Mouse (Mus musculus) gastrocnemius, adult 2 months (tissue): Measurements from ENCODE around the gene Hecw1. TPM values are rescaled to one million over a fixed set of nuclear protein-coding genes. Genes with fewer than 3 reads are reported as not detected.
A peak's percentile ranks its signal among the peaks of the same experiment; 100 is the strongest.
"Not testable (repeated sequence)": the region's sequence is repeated elsewhere in the genome, so short reads cannot be mapped to it uniquely, and the experiment has no call there.

Experiments used
- DNase-seq: peaks from one replicate; pipeline ENCODE4 v3.0.0; 2022
- H3K27ac ChIP-seq: fragments of 200-600 bp; 2 replicates; pipeline ENCODE4 v1.8.1; 2022; ENCODE audit warnings: mild to moderate bottlenecking
- H3K4me3 ChIP-seq: fragments of 200-600 bp; 2 replicates; pipeline ENCODE4 v1.8.1; 2022; ENCODE audit warnings: mild to moderate bottlenecking, moderate library complexity
- CTCF ChIP-seq: fragments of 200-600 bp; IDR thresholded peaks from 2 replicates; pipeline ENCODE4 v1.8.1; 2022; ENCODE audit warnings: antibody characterized with exemption, mild to moderate bottlenecking, moderate library complexity
- intact Hi-C: fragments of 180-260 bp; cut with DNase I; formaldehyde crosslinking; loops from one replicate; pipeline ENCODE4 v1.15.1; 2025
- total RNA-seq, 2 experiments: library from RNA; stranded (reverse); gene quantifications; 2 replicates each; pipeline ENCODE4 v1.2.3; 2021

Gene Hecw1
- total RNA-seq, 2 experiments from 2014 or later = 0.08 TPM; not detected in 1

DNA sequence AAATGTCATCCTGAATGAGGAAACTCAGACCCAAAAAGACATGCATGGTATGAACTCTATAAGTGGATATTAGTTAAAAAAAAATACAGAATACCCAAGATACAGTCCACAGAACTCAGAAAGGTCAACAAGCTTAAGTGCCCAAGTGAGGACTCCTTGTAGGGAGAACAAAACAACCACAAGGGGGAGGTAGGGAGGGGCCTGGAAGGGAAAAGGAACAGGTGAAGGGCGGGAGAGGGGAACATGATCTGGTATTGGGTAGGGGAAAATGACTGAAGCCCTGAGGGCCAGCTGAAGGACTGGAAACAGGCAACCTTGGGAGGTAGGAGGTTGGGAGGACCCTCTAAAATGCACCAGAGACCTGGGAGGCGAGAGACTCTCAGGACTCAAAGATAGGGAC, 220.1 kb downstream of the Hecw1 start:
- no peak for TF ChIP-seq CTCF
- Histone ChIP-seq H3K4me3 (no peak overlapping the region), H3K27ac (no peak overlapping the region)
- DNase-seq = no peak
- intact Hi-C loops = no loop called here

DNA sequence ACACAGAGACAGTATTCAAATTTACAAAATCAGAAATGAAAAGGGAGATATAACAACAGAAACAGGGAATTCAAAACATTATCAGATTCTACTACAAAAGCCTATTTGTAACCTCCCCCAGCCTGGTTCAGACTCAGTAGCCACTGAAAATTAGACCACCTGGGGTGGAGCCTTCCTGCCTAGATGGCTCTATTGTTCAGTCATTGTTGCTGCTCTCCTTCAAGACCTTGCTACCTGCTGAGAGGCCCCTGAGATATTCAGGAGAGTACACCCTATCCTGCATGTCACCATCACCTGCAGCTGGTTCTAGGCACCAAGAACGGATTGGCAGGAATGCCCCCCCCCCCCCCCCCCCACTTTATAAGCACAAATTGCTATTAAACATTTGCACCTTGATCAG, 233.0 kb downstream of the Hecw1 start:
- no peak overlapping the region for H3K27ac ChIP-seq
- intact Hi-C loops = no loop called here
- H3K4me3 ChIP-seq = no peak overlapping the region
- no peak for DNase-seq
- no peak for TF ChIP-seq CTCF

DNA sequence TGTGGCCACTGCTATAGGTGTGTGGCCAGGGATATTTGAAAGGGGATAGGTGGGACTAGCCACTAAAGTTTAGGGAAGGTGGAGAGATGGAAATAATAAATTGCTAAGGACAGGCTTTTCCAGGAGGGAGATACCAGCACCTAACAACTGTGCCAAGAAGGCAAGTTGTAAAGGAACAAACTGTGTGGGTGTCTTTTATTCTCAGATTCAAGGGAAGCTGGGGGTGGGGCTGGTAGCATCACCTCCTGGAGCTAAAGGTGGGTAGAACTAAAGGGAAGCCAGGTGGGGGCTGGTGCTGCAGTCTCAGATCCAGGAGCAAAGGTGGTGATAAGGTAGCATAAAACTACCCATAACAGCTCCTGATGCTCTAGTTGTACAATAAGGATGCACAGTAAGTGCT, 251.6 kb downstream of the Hecw1 start:
- no peak for TF ChIP-seq CTCF
- Histone ChIP-seq H3K4me3 (no peak overlapping the region), H3K27ac (no peak overlapping the region)
- intact Hi-C loops = no loop called here
- DNase-seq = no peak

GRCm38 (mm10) chr13:14260939-14261338, 262.1 kb downstream of the Hecw1 start:
- not testable (repeated sequence) for H3K27ac ChIP-seq

GRCm38 (mm10) chr13:14245946-14246345, 277.1 kb downstream of the Hecw1 start:
- Histone ChIP-seq H3K4me3 (no peak overlapping the region), H3K27ac (no peak overlapping the region)
- intact Hi-C loops = no loop called here
- no peak for DNase-seq
- TF ChIP-seq CTCF = no peak

More at GRCm38 (mm10) chr13:14260939-14261338, 262.1 kb downstream of the Hecw1 start:
- intact Hi-C loops, H3K4me3 ChIP-seq, DNase-seq: not testable (repeated sequence)

GRCm38 (mm10) chr13:14179669-14180068, 343.4 kb downstream of the Hecw1 start:
- no peak for DNase-seq
- Histone ChIP-seq H3K27ac (no peak overlapping the region), H3K4me3 (no peak overlapping the region)
- TF ChIP-seq CTCF = no peak
- intact Hi-C loops = loop anchor here (5.0 to 10.0 kb wide), 3 partner anchors 112 to 227 kb away; partner anchors contain the start of genes B3galnt2 and Tbce

GRCm38 (mm10) chr13:14177989-14178388, 345.0 kb downstream of the Hecw1 start:
- no peak overlapping the region for H3K4me3 ChIP-seq
- peak; percentile 68 for TF ChIP-seq CTCF
- DNase-seq = no peak
- H3K27ac ChIP-seq = no peak overlapping the region
- intact Hi-C loops = loop anchor here (1.0 to 10.0 kb wide), 4 partner anchors 111 to 289 kb away; partner anchors contain the start of genes B3galnt2 and Tbce

Other genes with a start within 250 kb of the Hecw1 start
- 10 to 100 TPM; 41.2 to 41.8 TPM for gene Mrpl32, start 89.9 kb upstream of the Hecw1 start, total RNA-seq
- gene Psma2, start 90.0 kb upstream of the Hecw1 start, total RNA-seq = 10 to 100 TPM; 49.9 to 55.1 TPM
- 10 to 100 TPM; 10.8 to 15.7 TPM for gene AW209491, start 106.9 kb upstream of the Hecw1 start, total RNA-seq